Mouse (Mus musculus): Measurements from ENCODE around the gene Mrps22. TPM values are rescaled to one million over a fixed set of nuclear protein-coding genes. Genes with fewer than 3 reads are reported as not detected.

Mrps22 gene
- not detected in 2 replicates for polyA plus RNA-seq (2012; ENCODE audit: insufficient read depth, insufficient read length, low replicate concordance, missing spikeins)

DNA sequence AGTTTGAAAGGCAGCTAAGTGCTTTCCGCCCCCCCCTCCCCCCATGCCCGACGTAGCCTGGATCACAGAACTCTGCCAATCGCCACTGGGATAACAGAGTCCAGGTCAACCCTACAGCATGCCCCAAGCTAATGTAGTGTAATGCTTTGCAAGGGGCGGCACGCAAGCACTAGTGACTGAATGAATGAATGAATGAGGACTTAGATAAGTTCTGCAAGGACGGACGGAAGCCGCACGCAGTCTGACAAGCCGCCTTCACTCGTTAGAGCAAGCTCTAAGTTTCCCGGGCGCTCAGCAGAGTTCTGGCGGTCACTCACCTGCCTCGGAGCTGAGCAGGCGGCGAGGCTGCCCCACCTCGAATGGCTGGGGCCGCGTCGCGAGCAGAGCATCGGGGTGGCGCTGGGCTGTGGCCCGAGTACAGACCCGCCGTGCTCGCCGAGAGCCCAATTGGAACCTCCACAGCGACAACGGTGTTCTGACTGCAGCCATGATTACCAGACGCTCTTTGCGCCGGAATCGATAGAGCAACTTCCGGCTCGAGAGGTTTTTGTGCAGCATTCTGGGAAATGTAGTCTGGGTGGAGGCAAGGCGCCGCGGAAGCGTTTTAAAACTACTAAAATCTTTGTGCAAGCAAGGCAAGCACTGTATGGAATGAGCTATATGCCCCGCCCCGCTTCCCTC lies at the start of gene Mrps22:
Gene Mrps22, minus strand, starts transcription at position 505 of the 681 bp plus-strand sequence.
- no peak within 1 kb of the TSS for H3K27ac ChIP-seq (ENCODE audit: insufficient read depth, low read depth, low read length)
- TF ChIP-seq CTCF (IDR thresholded peaks at IDR 0.05; ENCODE audit: insufficient read depth, low read depth, low read length) (no peak), POLR2A (IDR thresholded peaks at IDR 0.05; ENCODE audit: insufficient read depth, low read depth, low read length) (peak; percentile 78)
- under 1% methylated on average over 44 of the region's 44 CpGs for WGBS
- peak within 1 kb of the TSS; percentile 63 for H3K4me3 ChIP-seq (ENCODE audit: insufficient read depth, low read depth, low read length)
- peaks cover 3% of the 10 kb centered on the region; the same call in 1 of the 2 replicates for H3K4me1 ChIP-seq (ENCODE audit: control insufficient read depth, insufficient read depth, low read length)

DNA sequence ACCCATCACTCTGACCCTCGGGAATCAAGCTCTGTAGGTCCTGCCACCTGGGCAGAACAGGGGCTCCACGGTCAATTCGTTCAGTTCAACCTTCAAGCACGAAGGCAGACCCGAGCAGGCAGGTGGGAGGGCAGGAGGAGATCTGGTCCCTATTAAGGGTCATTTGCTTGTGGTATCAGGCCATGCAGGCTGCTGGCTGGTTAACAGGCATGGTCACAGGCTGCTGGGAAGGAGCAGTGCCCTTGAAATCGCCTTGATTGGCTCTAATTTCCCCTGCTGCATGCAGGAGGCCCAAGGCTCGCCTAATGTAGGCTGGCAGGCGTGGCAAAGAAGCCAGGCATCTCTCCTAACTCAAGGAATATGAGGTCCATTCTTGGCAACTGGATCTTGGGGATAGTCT lies 49.1 kb upstream of the Mrps22 start:
- no peak overlapping the region for H3K27ac ChIP-seq (ENCODE audit: insufficient read depth, low read depth, low read length)
- TF ChIP-seq CTCF (IDR thresholded peaks at IDR 0.05; ENCODE audit: insufficient read depth, low read depth, low read length) (no peak), POLR2A (IDR thresholded peaks at IDR 0.05; ENCODE audit: insufficient read depth, low read depth, low read length) (no peak)
- no peaks in the 10 kb centered on the region for H3K4me1 ChIP-seq (ENCODE audit: control insufficient read depth, insufficient read depth, low read length)
- WGBS: 82% methylated on average over 8 of the region's 8 CpGs
- H3K4me3 ChIP-seq (ENCODE audit: insufficient read depth, low read depth, low read length): no peak overlapping the region

DNA sequence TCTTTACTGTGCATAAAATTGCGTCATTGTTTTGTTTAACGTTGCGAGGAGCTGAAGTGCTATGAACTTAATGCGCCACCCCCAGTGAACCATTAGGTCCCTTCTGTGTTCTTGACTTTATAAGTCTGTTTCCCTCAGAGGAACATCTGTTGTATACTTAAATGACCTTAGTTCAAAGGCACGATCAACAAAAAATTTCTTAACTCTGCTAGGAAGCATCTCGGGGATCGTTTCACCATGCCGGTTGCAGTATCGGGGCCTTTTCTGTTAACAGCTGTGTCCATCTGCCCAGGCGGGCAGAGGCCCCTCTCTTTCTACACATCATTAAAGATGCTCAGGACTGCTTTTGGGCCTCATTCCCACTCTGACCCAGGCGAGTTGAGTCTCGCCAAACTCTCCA lies 46.0 kb upstream of the Mrps22 start:
- Histone ChIP-seq H3K4me3 (ENCODE audit: insufficient read depth, low read depth, low read length) (no peak overlapping the region), H3K4me1 (ENCODE audit: control insufficient read depth, insufficient read depth, low read length) (no peaks in the 10 kb centered on the region), H3K27ac (ENCODE audit: insufficient read depth, low read depth, low read length) (no peak overlapping the region)
- no peak for TF ChIP-seq CTCF (IDR thresholded peaks at IDR 0.05; ENCODE audit: insufficient read depth, low read depth, low read length)
- no peak for TF ChIP-seq POLR2A (IDR thresholded peaks at IDR 0.05; ENCODE audit: insufficient read depth, low read depth, low read length)
- WGBS: 76% methylated on average over 12 of the region's 12 CpGs

GRCm38 (mm10) chr9:98645750-98646149 lies 44.3 kb upstream of the Mrps22 start:
- 12% methylated on average over 4 of the region's 4 CpGs for WGBS
- Histone ChIP-seq H3K27ac (ENCODE audit: insufficient read depth, low read depth, low read length) (no peak overlapping the region), H3K4me1 (ENCODE audit: control insufficient read depth, insufficient read depth, low read length) (no peaks in the 10 kb centered on the region), H3K4me3 (ENCODE audit: insufficient read depth, low read depth, low read length) (no peak overlapping the region)
- TF ChIP-seq CTCF (IDR thresholded peaks at IDR 0.05; ENCODE audit: insufficient read depth, low read depth, low read length): peak; percentile 54
- no peak for TF ChIP-seq POLR2A (IDR thresholded peaks at IDR 0.05; ENCODE audit: insufficient read depth, low read depth, low read length)

DNA sequence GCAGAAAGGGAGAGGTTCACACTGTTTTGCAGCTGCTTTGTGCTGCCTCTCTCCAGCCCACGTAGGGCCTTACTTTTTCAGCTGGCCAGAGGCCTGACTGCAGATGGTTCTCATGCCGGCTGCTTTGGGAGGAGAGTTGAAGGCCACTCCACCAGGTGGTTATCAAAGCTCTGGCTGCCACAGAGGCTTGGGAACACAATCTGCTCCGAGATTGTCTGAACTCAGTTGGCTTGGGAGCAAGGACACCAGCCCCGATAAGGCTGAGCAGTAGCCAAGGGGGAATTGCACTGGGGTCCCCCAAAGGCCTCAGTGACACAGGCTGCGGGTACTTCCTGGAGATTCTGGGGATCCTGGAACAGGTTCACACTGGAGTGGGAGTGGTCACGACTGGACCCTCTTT lies 40.7 kb upstream of the Mrps22 start:
- no peak overlapping the region for H3K4me3 ChIP-seq (ENCODE audit: insufficient read depth, low read depth, low read length)
- no peak overlapping the region for H3K27ac ChIP-seq (ENCODE audit: insufficient read depth, low read depth, low read length)
- TF ChIP-seq POLR2A (IDR thresholded peaks at IDR 0.05; ENCODE audit: insufficient read depth, low read depth, low read length) (no peak), CTCF (IDR thresholded peaks at IDR 0.05; ENCODE audit: insufficient read depth, low read depth, low read length) (no peak)
- H3K4me1 ChIP-seq (ENCODE audit: control insufficient read depth, insufficient read depth, low read length): no peaks in the 10 kb centered on the region
- WGBS: 80% methylated on average over 6 of the region's 6 CpGs

- WGBS: 78% methylated on average over 13 of the region's 13 CpGs
- TF ChIP-seq POLR2A (IDR thresholded peaks at IDR 0.05; ENCODE audit: insufficient read depth, low read depth, low read length) (no peak), CTCF (IDR thresholded peaks at IDR 0.05; ENCODE audit: insufficient read depth, low read depth, low read length) (no peak)
Measured at GRCm38 (mm10) chr9:98633287-98634162, 32.1 kb upstream of the Mrps22 start.

GRCm38 (mm10) chr9:98628480-98628879 lies 27.0 kb upstream of the Mrps22 start:
- WGBS: 40% methylated on average over 3 of the region's 3 CpGs
- TF ChIP-seq POLR2A (IDR thresholded peaks at IDR 0.05; ENCODE audit: insufficient read depth, low read depth, low read length) (no peak), CTCF (IDR thresholded peaks at IDR 0.05; ENCODE audit: insufficient read depth, low read depth, low read length) (no peak)
- Histone ChIP-seq H3K4me3 (ENCODE audit: insufficient read depth, low read depth, low read length) (no peak overlapping the region), H3K27ac (ENCODE audit: insufficient read depth, low read depth, low read length) (no peak overlapping the region), H3K4me1 (ENCODE audit: control insufficient read depth, insufficient read depth, low read length) (no peaks in the 10 kb centered on the region)

More at GRCm38 (mm10) chr9:98633287-98634162, 32.1 kb upstream of the Mrps22 start:
- no peak overlapping the region for H3K4me3 ChIP-seq (ENCODE audit: insufficient read depth, low read depth, low read length)
- no peaks in the 10 kb centered on the region for H3K4me1 ChIP-seq (ENCODE audit: control insufficient read depth, insufficient read depth, low read length)
- H3K27ac ChIP-seq (ENCODE audit: insufficient read depth, low read depth, low read length): no peak overlapping the region

DNA sequence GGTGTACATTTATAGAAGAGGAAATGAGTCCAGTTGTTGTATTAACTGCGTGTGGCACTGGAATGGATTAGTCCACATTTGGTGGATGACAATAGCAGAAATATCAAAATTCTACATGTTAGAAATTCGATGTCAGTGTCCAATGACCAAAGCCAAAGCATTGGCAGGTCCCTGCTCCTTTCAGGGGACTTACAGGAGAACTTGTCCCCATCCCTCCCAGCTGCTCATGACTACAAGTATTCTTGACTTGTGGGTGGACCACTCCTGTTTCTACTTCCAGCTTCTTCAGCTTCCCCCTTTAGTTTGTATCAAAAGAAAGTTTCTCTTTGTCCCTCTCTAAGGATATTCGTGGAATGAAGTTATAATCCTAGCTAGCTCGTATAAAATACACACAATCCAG lies 3.4 kb upstream of the Mrps22 start:
- H3K27ac ChIP-seq (ENCODE audit: insufficient read depth, low read depth, low read length): no peak overlapping the region
- 69% methylated on average over 4 of the region's 4 CpGs for WGBS

More for the DNA sequence above, 3.4 kb upstream of the Mrps22 start:
- Histone ChIP-seq H3K4me1 (ENCODE audit: control insufficient read depth, insufficient read depth, low read length) (peaks cover 3% of the 10 kb centered on the region; the same call in 1 of the 2 replicates), H3K4me3 (ENCODE audit: insufficient read depth, low read depth, low read length) (no peak overlapping the region)
- TF ChIP-seq CTCF (IDR thresholded peaks at IDR 0.05; ENCODE audit: insufficient read depth, low read depth, low read length) (no peak), POLR2A (IDR thresholded peaks at IDR 0.05; ENCODE audit: insufficient read depth, low read depth, low read length) (no peak)
